Mouse (Mus musculus): ENCODE results near the gene Arhgef18.

GRCm38 (mm10) chr8:3345337-3345736, 47.5 kb upstream of the Arhgef18 start:
- TF ChIP-seq CTCF (IDR thresholded peaks at IDR 0.05; ENCODE audit: low read depth, low read length) (no peak), POLR2A (IDR thresholded peaks at IDR 0.05; ENCODE audit: insufficient read depth, low read length) (no peak)
